ENCODE assay signal across 19 mouse cellular contexts in genomic region chr2:70066338-70067022, GRCm38 (mm10). TPM values are rescaled to one million over a fixed set of nuclear protein-coding genes. Genes with fewer than 3 reads are reported as not detected.
DNase-seq lines count a peak whose midpoint lies in the region; ATAC-seq and TF ChIP-seq lines count a peak whose summit lies in the region.
"Had no signal": no experiment of that assay in that cellular context is flagged by ENCODE, and none has a peak within 500 bp of the region (broad histone marks: within the 10 kb centered on the region; RNA-seq: fewer than 3 reads in every experiment).

No protein-coding gene starts in this region.

- TF ChIP-seq CTCF in liver, postnatal 0 days (IDR thresholded peaks at IDR 0.05; ENCODE audit: low read depth), result no peak

- no peak for ATAC-seq in megakaryocyte, adult 5-6 weeks (ENCODE audit: poor library complexity, severe bottlenecking)
- ATAC-seq in midbrain, embryonic 16.5 days, result peak; percentile 57; the same call in 1 of the 2 replicates
- ATAC-seq in liver, postnatal 0 days, result no peak
- ATAC-seq in granulocyte monocyte progenitor cell, adult 5-6 weeks (replicated peaks; ENCODE audit: poor library complexity, severe bottlenecking), result no peak
- ATAC-seq: activated CD4-positive, CD25-positive, alpha-beta regulatory T cell, adult 4 months; Patski had no signal

- intact Hi-C loops in heart, postnatal 10 days (cut with DNase I), result no loop called here

- peaks cover 13% of the 10 kb centered on the region; the same call in 1 of the 2 replicates for H3K27me3 ChIP-seq in heart, embryonic 10.5 days (ENCODE audit: insufficient read depth, poor library complexity, severe bottlenecking)
- peaks cover 45% of the 10 kb centered on the region for H3K27me3 ChIP-seq in megakaryocyte, embryonic 14.5 days (replicated peaks)
- H3K27me3 ChIP-seq in midbrain, embryonic 16.5 days (ENCODE audit: control insufficient read depth, insufficient read depth, low read depth, low read length), result no peaks in the 10 kb centered on the region
- no peaks in the 10 kb centered on the region for H3K27me3 ChIP-seq in liver, postnatal 0 days (ENCODE audit: insufficient read depth, low read length)
- H3K27me3 ChIP-seq: lung, embryonic 15.5 days; neural tube, embryonic 13.5 days; Patski had no signal

- no peak for TF ChIP-seq EP300 in liver, postnatal 0 days (IDR thresholded peaks at IDR 0.05; ENCODE audit: low read depth)

- DNase-seq in heart, embryonic 10.5 days (ENCODE audit: low spot score), result peak; percentile 25
- no peak for DNase-seq in heart, postnatal 10 days
- DNase-seq in kidney, adult 8-10 months, result peak; percentile 10 to 57
- DNase-seq in liver, postnatal 0 days, result no peak
- DNase-seq: adrenal gland, postnatal 14 days; cerebellum, adult 18-20 months; thymus, postnatal 25 days had no signal

- no peak overlapping the region for H3K27ac ChIP-seq in heart, embryonic 10.5 days
- H3K27ac ChIP-seq in midbrain, embryonic 16.5 days (ENCODE audit: low read length), result peak overlapping the region; percentile 50
- H3K27ac ChIP-seq in liver, postnatal 0 days (ENCODE audit: low read depth), result no peak overlapping the region
- H3K27ac ChIP-seq: lung, embryonic 15.5 days; macrophage; neural tube, embryonic 13.5 days had no signal

- H3K9ac ChIP-seq in midbrain, embryonic 16.5 days (ENCODE audit: low read depth, low read length), result no peak overlapping the region
- H3K9ac ChIP-seq in liver, postnatal 0 days (replicated peaks), result no peak overlapping the region
- H3K9ac ChIP-seq: lung, embryonic 15.5 days; neural tube, embryonic 13.5 days had no signal

- no peak overlapping the region for H3K4me3 ChIP-seq in heart, embryonic 10.5 days
- H3K4me3 ChIP-seq in megakaryocyte, embryonic 14.5 days (replicated peaks), result peak overlapping the region; percentile 56
- H3K4me3 ChIP-seq in midbrain, embryonic 16.5 days (ENCODE audit: low read depth, low read length), result no peak overlapping the region
- no peak overlapping the region for H3K4me3 ChIP-seq in liver, postnatal 0 days (ENCODE audit: low read depth, low read length)
- H3K4me3 ChIP-seq: erythroblast, embryonic 14.5 days; lung, embryonic 15.5 days; neural tube, embryonic 13.5 days had no signal

- 85% methylated on average over 6 of the region's 6 CpGs for WGBS in heart, embryonic 10.5 days
- 57% methylated on average over 6 of the region's 6 CpGs for WGBS in midbrain, embryonic 16.5 days
- WGBS in liver, postnatal 0 days (ENCODE audit: insufficient replicate concordance), result 54% methylated on average over 6 of the region's 6 CpGs

- peaks cover 18% of the 10 kb centered on the region; the same call in 1 of the 2 replicates for H3K4me1 ChIP-seq in heart, embryonic 10.5 days
- no peaks in the 10 kb centered on the region for H3K4me1 ChIP-seq in megakaryocyte, embryonic 14.5 days
- H3K4me1 ChIP-seq in midbrain, embryonic 16.5 days (ENCODE audit: control insufficient read depth, insufficient read depth, low read length), result peaks cover 7% of the 10 kb centered on the region; the same call in 1 of the 2 replicates
- no peaks in the 10 kb centered on the region for H3K4me1 ChIP-seq in liver, postnatal 0 days (ENCODE audit: insufficient read depth)
- H3K4me1 ChIP-seq: neural tube, embryonic 13.5 days had no signal

- no peak overlapping the region for H3K4me2 ChIP-seq in midbrain, embryonic 16.5 days (ENCODE audit: low read length)
- no peak overlapping the region for H3K4me2 ChIP-seq in liver, postnatal 0 days (ENCODE audit: low read depth, low read length)
- H3K4me2 ChIP-seq: lung, embryonic 15.5 days; neural tube, embryonic 13.5 days had no signal

- H3K9me3 ChIP-seq in heart, embryonic 10.5 days, result no peaks in the 10 kb centered on the region
- H3K9me3 ChIP-seq in megakaryocyte, embryonic 14.5 days, result no peaks in the 10 kb centered on the region
- H3K9me3 ChIP-seq in midbrain, embryonic 16.5 days (replicated peaks; ENCODE audit: control insufficient read depth, low read length, poor library complexity, severe bottlenecking), result no peaks in the 10 kb centered on the region
- no peaks in the 10 kb centered on the region for H3K9me3 ChIP-seq in liver, postnatal 0 days (ENCODE audit: low read length)
- H3K9me3 ChIP-seq: lung, embryonic 15.5 days; neural tube, embryonic 13.5 days had no signal

- no peaks in the 10 kb centered on the region for H3K36me3 ChIP-seq in heart, embryonic 10.5 days
- H3K36me3 ChIP-seq in megakaryocyte, embryonic 14.5 days (replicated peaks; ENCODE audit: low read length), result no peaks in the 10 kb centered on the region
- H3K36me3 ChIP-seq in midbrain, embryonic 16.5 days (ENCODE audit: control insufficient read depth, insufficient read depth, low read length), result no peaks in the 10 kb centered on the region
- no peaks in the 10 kb centered on the region for H3K36me3 ChIP-seq in liver, postnatal 0 days (replicated peaks; ENCODE audit: insufficient read depth, low read length)
- H3K36me3 ChIP-seq: lung, embryonic 15.5 days; neural tube, embryonic 13.5 days had no signal

RNA-seq across cellular contexts. Expression of gene Myo3b, which starts 27.6 kb away (rescaled TPM):
- 0.25 and 0.32 TPM in 2 replicates for polyA plus RNA-seq in heart, embryonic 10.5 days (2016; fragmentation: Nextera tagmentation; extraction: Ambion mirVana)
- under 1 TPM in 1 of 2 experiments, not detected in 1; 0.12 TPM for total RNA-seq in heart, postnatal 10 days (2021)
- not detected in 2 replicates for polyA plus RNA-seq in megakaryocyte, embryonic 14.5 days (2012; ENCODE audit: insufficient read depth, low replicate concordance)
- total RNA-seq in megakaryocyte, adult 5-6 weeks (2015), result 0.05 TPM in 1 of 2 replicates, not detected in the other
- 0.07 TPM in 1 of 2 replicates, not detected in the other for total RNA-seq in megakaryocyte, adult 5-6 weeks (2017)
- polyA plus RNA-seq in midbrain, embryonic 16.5 days (2015; fragmentation: Nextera tagmentation; extraction: Ambion mirVana), result 0.16 and 0.32 TPM in 2 replicates
- polyA plus RNA-seq in liver, postnatal 0 days (2015; fragmentation: Nextera tagmentation; extraction: Ambion mirVana), result not detected in 2 replicates
- not detected in 2 replicates for total RNA-seq in granulocyte monocyte progenitor cell, adult 5-6 weeks (2014; fragmentation: Nextera tagmentation)
- not detected in 2 replicates for total RNA-seq in granulocyte monocyte progenitor cell, adult 5-6 weeks (2017)
- total RNA-seq: adrenal gland, postnatal 14 days; common myeloid progenitor, adult 5-6 weeks; liver, adult 2 months had no signal
- polyA plus RNA-seq: liver, adult 2 months; macrophage had no signal

Comparison
In these comparisons a context has a peak if more than half of its experiments do, and no peak if none do; other contexts are left out.
1. DNase-seq: peak in heart, embryonic 10.5 days (single experiment) and kidney, adult 8-10 months (2 of 2); none in heart, postnatal 10 days (0 of 2) and liver, postnatal 0 days (single experiment).